Mouse (Mus musculus): ENCODE data around the gene Clasp1. TPM values are rescaled to one million over a fixed set of nuclear protein-coding genes. Genes with fewer than 3 reads are reported as not detected.
A peak's percentile ranks its signal among the peaks of the same experiment; 100 is the strongest.

Clasp1 gene
- polyA plus RNA-seq, 1 experiment from 2014 or later = 40.3 TPM

GRCm38 (mm10) chr1:118417047-118417730, 28.3 kb downstream of the Clasp1 start:
- H3K27ac ChIP-seq (replicated peaks; ENCODE audit: low read depth, low read length) = no peak overlapping the region
- no peaks in the 10 kb centered on the region for H3K9me3 ChIP-seq (ENCODE audit: control insufficient read depth, low read length)
- H3K4me2 ChIP-seq (ENCODE audit: low read depth, low read length) = no peak overlapping the region
- H3K27me3 ChIP-seq (replicated peaks; ENCODE audit: control insufficient read depth, insufficient read depth, low read length) = no peaks in the 10 kb centered on the region
- 94% methylated on average over 9 of the region's 9 CpGs for WGBS
- H3K9ac ChIP-seq (ENCODE audit: low read depth, low read length) = no peak overlapping the region
- H3K4me3 ChIP-seq (ENCODE audit: low read depth, low read length) = no peak overlapping the region
- DNase-seq (ENCODE audit: low spot score) = no peak
- H3K4me1 ChIP-seq (ENCODE audit: control insufficient read depth, insufficient read depth, low read length) = no peaks in the 10 kb centered on the region
- no peak for ATAC-seq (ENCODE audit: low read depth)
- peaks cover 19% of the 10 kb centered on the region for H3K36me3 ChIP-seq (ENCODE audit: control insufficient read depth, insufficient read depth, low read length)

DNA sequence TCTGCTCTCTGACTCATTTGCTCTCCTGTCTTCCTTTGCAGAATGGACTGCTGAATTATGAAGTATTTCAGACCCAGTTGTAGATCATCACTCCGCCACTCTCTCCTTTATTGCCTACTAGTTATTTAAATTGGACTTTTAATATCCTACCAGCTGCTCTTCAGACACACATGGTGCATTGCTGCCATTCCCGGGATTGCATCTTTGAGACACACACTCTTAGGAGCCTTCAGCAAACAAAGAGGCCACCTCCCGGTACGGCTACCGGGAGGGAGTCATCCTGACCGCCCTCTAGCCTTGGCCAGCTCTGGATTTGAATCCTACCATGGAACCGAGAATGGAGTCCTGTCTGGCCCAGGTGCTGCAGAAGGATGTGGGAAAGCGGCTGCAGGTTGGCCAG, 30.5 kb downstream of the Clasp1 start:
- Histone ChIP-seq H3K4me3 (ENCODE audit: low read depth, low read length) (no peak overlapping the region), H3K36me3 (ENCODE audit: control insufficient read depth, insufficient read depth, low read length) (peaks cover 33% of the 10 kb centered on the region), H3K4me1 (ENCODE audit: control insufficient read depth, insufficient read depth, low read length) (no peaks in the 10 kb centered on the region), H3K9me3 (ENCODE audit: control insufficient read depth, low read length) (no peaks in the 10 kb centered on the region), H3K4me2 (ENCODE audit: low read depth, low read length) (no peak overlapping the region), H3K27me3 (replicated peaks; ENCODE audit: control insufficient read depth, insufficient read depth, low read length) (no peaks in the 10 kb centered on the region), H3K27ac (replicated peaks; ENCODE audit: low read depth, low read length) (no peak overlapping the region), H3K9ac (ENCODE audit: low read depth, low read length) (no peak overlapping the region)
- ATAC-seq (ENCODE audit: low read depth) (no peak), DNase-seq (ENCODE audit: low spot score) (no peak)
- WGBS = 92% methylated on average over 8 of the region's 8 CpGs

DNA sequence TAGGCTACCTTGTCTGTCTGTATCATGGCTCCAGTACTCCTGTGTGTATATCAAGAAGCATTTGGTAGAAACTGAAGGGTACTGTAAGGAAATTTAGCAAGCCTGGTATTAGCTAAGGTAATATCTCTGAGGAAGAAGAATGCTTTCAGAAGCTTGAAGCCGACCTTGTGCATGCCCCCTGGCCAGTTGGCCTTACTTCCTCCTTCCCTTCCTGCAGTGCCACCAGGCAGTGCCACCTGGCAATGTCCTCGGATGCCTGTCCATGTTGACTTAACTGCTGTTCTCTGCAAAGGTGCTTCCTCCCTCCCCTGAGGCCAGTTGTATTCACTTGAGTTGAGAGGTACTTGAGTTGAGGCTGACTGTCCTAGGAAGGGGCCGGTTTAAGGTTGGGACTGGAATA, 32.3 kb downstream of the Clasp1 start:
- H3K36me3 ChIP-seq (ENCODE audit: control insufficient read depth, insufficient read depth, low read length) = peaks cover 41% of the 10 kb centered on the region
- H3K4me3 ChIP-seq (ENCODE audit: low read depth, low read length) = no peak overlapping the region
- WGBS = 64% methylated on average over 3 of the region's 3 CpGs
- no peak overlapping the region for H3K27ac ChIP-seq (replicated peaks; ENCODE audit: low read depth, low read length)
- no peaks in the 10 kb centered on the region for H3K27me3 ChIP-seq (replicated peaks; ENCODE audit: control insufficient read depth, insufficient read depth, low read length)
- no peak overlapping the region for H3K4me2 ChIP-seq (ENCODE audit: low read depth, low read length)
- ATAC-seq (ENCODE audit: low read depth) = no peak
- no peak for DNase-seq (ENCODE audit: low spot score)
- no peaks in the 10 kb centered on the region for H3K4me1 ChIP-seq (ENCODE audit: control insufficient read depth, insufficient read depth, low read length)
- H3K9ac ChIP-seq (ENCODE audit: low read depth, low read length) = no peak overlapping the region
- no peaks in the 10 kb centered on the region for H3K9me3 ChIP-seq (ENCODE audit: control insufficient read depth, low read length)

GRCm38 (mm10) chr1:118422812-118423211, 34.0 kb downstream of the Clasp1 start:
- Histone ChIP-seq H3K4me1 (ENCODE audit: control insufficient read depth, insufficient read depth, low read length) (no peaks in the 10 kb centered on the region), H3K9me3 (ENCODE audit: control insufficient read depth, low read length) (no peaks in the 10 kb centered on the region), H3K36me3 (ENCODE audit: control insufficient read depth, insufficient read depth, low read length) (peaks cover 41% of the 10 kb centered on the region), H3K4me3 (ENCODE audit: low read depth, low read length) (no peak overlapping the region), H3K27ac (replicated peaks; ENCODE audit: low read depth, low read length) (no peak overlapping the region), H3K27me3 (replicated peaks; ENCODE audit: control insufficient read depth, insufficient read depth, low read length) (no peaks in the 10 kb centered on the region), H3K9ac (ENCODE audit: low read depth, low read length) (no peak overlapping the region), H3K4me2 (ENCODE audit: low read depth, low read length) (no peak overlapping the region)
- ATAC-seq (ENCODE audit: low read depth) = peak; percentile 15; the same call in 1 of the 2 replicates
- 71% methylated on average over 6 of the region's 6 CpGs for WGBS
- no peak for DNase-seq (ENCODE audit: low spot score)

DNA sequence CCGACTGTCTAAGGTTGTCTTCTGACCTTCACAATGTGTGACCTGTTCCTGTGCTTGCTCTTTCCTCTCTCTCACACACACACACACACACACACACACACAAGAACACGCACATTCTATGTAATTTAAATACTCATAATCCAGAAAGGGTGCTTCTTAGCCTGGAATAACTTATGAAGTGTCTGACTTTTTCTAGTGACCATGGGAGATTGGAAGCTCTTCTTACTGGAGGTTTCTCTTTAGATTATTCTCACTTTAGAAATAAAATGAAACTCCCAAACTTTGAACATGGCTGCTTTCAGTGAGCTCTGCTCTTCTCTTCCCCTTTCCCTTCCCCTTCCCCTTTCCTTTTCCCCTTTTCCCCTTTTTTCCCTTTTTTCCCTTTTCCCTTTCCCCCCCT, 37.1 kb downstream of the Clasp1 start:
- Histone ChIP-seq H3K9ac (ENCODE audit: low read depth, low read length) (no peak overlapping the region), H3K4me3 (ENCODE audit: low read depth, low read length) (no peak overlapping the region), H3K27me3 (replicated peaks; ENCODE audit: control insufficient read depth, insufficient read depth, low read length) (no peaks in the 10 kb centered on the region), H3K4me2 (ENCODE audit: low read depth, low read length) (no peak overlapping the region), H3K36me3 (ENCODE audit: control insufficient read depth, insufficient read depth, low read length) (peaks cover 26% of the 10 kb centered on the region), H3K9me3 (ENCODE audit: control insufficient read depth, low read length) (no peaks in the 10 kb centered on the region), H3K4me1 (ENCODE audit: control insufficient read depth, insufficient read depth, low read length) (no peaks in the 10 kb centered on the region), H3K27ac (replicated peaks; ENCODE audit: low read depth, low read length) (no peak overlapping the region)
- ATAC-seq (ENCODE audit: low read depth) (no peak), DNase-seq (ENCODE audit: low spot score) (no peak)
- WGBS = 83% methylated on average over 2 of the region's 2 CpGs

- Histone ChIP-seq H3K4me2 (ENCODE audit: low read depth, low read length) (no peak overlapping the region), H3K9ac (ENCODE audit: low read depth, low read length) (no peak overlapping the region), H3K27ac (replicated peaks; ENCODE audit: low read depth, low read length) (no peak overlapping the region), H3K4me1 (ENCODE audit: control insufficient read depth, insufficient read depth, low read length) (no peaks in the 10 kb centered on the region), H3K9me3 (ENCODE audit: control insufficient read depth, low read length) (no peaks in the 10 kb centered on the region), H3K36me3 (ENCODE audit: control insufficient read depth, insufficient read depth, low read length) (peaks cover 12% of the 10 kb centered on the region), H3K4me3 (ENCODE audit: low read depth, low read length) (no peak overlapping the region), H3K27me3 (replicated peaks; ENCODE audit: control insufficient read depth, insufficient read depth, low read length) (no peaks in the 10 kb centered on the region)
- WGBS = 85% methylated on average over 6 of the region's 6 CpGs
- DNase-seq (ENCODE audit: low spot score) (no peak), ATAC-seq (ENCODE audit: low read depth) (no peak)
These were observed 39.7 kb downstream of the Clasp1 start for GRCm38 (mm10) chr1:118428354-118429084.

DNA sequence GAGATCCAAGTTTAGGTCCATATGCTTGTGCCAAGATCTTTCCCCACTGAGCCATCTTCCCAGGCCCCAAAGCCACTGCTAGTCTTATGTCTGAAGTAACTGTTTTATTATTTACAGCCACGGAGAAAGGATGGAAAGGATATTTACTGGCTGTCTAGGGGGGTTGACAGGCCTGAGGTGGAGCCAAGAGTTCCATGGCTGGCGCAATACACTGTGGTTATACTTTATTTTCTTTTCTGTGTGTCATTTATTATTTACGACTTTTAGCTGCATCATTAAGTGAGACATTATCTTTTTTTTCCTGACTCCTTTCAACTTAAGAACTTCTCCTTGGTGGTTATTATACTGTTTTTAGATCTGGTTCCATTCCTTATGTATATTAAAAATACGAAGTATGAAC, 42.7 kb downstream of the Clasp1 start:
- DNase-seq (ENCODE audit: low spot score) (no peak), ATAC-seq (ENCODE audit: low read depth) (no peak)
- Histone ChIP-seq H3K9me3 (ENCODE audit: control insufficient read depth, low read length) (no peaks in the 10 kb centered on the region), H3K9ac (ENCODE audit: low read depth, low read length) (no peak overlapping the region), H3K27ac (replicated peaks; ENCODE audit: low read depth, low read length) (no peak overlapping the region), H3K4me2 (ENCODE audit: low read depth, low read length) (no peak overlapping the region), H3K4me3 (ENCODE audit: low read depth, low read length) (no peak overlapping the region), H3K4me1 (ENCODE audit: control insufficient read depth, insufficient read depth, low read length) (peaks cover 3% of the 10 kb centered on the region; the same call in 1 of the 2 replicates), H3K27me3 (replicated peaks; ENCODE audit: control insufficient read depth, insufficient read depth, low read length) (no peaks in the 10 kb centered on the region), H3K36me3 (ENCODE audit: control insufficient read depth, insufficient read depth, low read length) (no peaks in the 10 kb centered on the region; the same call in 1 of the 2 replicates)
- 88% methylated on average over 4 of the region's 4 CpGs for WGBS

GRCm38 (mm10) chr1:118435001-118435473, 46.2 kb downstream of the Clasp1 start:
- Histone ChIP-seq H3K4me3 (ENCODE audit: low read depth, low read length) (no peak overlapping the region), H3K9ac (ENCODE audit: low read depth, low read length) (no peak overlapping the region), H3K9me3 (ENCODE audit: control insufficient read depth, low read length) (no peaks in the 10 kb centered on the region), H3K27ac (replicated peaks; ENCODE audit: low read depth, low read length) (0 out of 2 replicates have a peak overlapping the region, but pooled peaks have one; percentile 23), H3K4me1 (ENCODE audit: control insufficient read depth, insufficient read depth, low read length) (peaks cover 3% of the 10 kb centered on the region; the same call in 1 of the 2 replicates), H3K27me3 (replicated peaks; ENCODE audit: control insufficient read depth, insufficient read depth, low read length) (no peaks in the 10 kb centered on the region), H3K36me3 (ENCODE audit: control insufficient read depth, insufficient read depth, low read length) (no peaks in the 10 kb centered on the region), H3K4me2 (ENCODE audit: low read depth, low read length) (no peak overlapping the region)
- WGBS = 66% methylated on average over 10 of the region's 10 CpGs
- DNase-seq (ENCODE audit: low spot score) (no peak), ATAC-seq (ENCODE audit: low read depth) (no peak)

Measured in embryonic facial prominence, embryonic 14.5 days (tissue).